Mouse (Mus musculus) brain, embryonic 14.5 days (tissue): Measurements from ENCODE around the gene Il22ra1.

ENCODE experiments used
- CTCF ChIP-seq: fragments of 200-500 bp; IDR thresholded peaks from 2 replicates; pipeline ENCODE4 v1.5.1; 2012; ENCODE audit warnings: inconsistent platforms, mild to moderate bottlenecking, moderate library complexity, borderline replicate concordance; ENCODE audit not compliant: insufficient read depth, insufficient read length; ENCODE audit errors: extremely low read depth
- POLR2A ChIP-seq: fragments of 200-500 bp; IDR thresholded peaks from 2 replicates; pipeline ENCODE4 v1.6.1; 2012; ENCODE audit warnings: mild to moderate bottlenecking, inconsistent platforms, borderline replicate concordance; ENCODE audit not compliant: poor library complexity, insufficient read depth, insufficient read length, severe bottlenecking; ENCODE audit errors: extremely low read depth

DNA sequence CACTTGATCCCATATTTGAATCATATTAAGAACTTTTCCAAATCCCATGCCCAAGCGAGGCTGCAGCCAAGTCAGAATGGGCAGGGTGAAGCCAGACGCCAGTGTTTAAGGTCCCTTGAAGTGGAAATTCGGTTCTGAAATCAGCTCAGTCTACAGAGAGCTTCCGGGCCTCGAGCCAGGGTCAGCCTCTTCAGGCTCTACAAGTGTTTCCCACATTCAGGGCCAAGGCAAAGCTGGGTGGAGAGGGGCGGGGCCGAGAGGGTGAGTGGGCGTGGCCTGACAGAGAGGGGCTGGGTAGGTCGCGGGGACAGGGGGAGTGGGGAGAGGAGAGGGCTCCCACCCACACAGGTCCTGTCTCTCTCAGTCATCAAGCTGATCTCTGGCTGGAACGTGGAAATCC is 70.0 kb downstream of the Il22ra1 start:
- TF ChIP-seq CTCF: no peak
- TF ChIP-seq POLR2A: no peak
